Mouse (Mus musculus) MEL (cell line): ENCODE measurements around the gene Pcgf1. TPM values are rescaled to one million over a fixed set of nuclear protein-coding genes. Genes with fewer than 3 reads are reported as not detected.

Experiments used
- DNase-seq: peaks from one replicate; pipeline ENCODE4 v3.0.0; 2011; ENCODE audit warnings: low read depth, low spot score
- H3K27ac ChIP-seq: 2 replicates; pipeline ENCODE4 v1.5.1; 2012; ENCODE audit warnings: low read depth, mild to moderate bottlenecking, control low read depth, low read length, moderate library complexity; ENCODE audit not compliant: control insufficient read depth
- H3K27me3 ChIP-seq, 2 experiments: fragments of 150-350 bp in 1 of 2; sonication (generic) in 1 of 2; 2 replicates each; pipeline ENCODE4 v1.6.1; 2012; ENCODE audit warnings: low read length in 2 of 2, mild to moderate bottlenecking in 2 of 2, improper control_type of control experiment in 1 of 2, moderate library complexity in 1 of 2; ENCODE audit not compliant: insufficient read depth in 2 of 2, control insufficient read depth in 1 of 2
- H3K36me3 ChIP-seq, 2 experiments: 2 replicates each; pipeline ENCODE4 v1.6.1; 2012 to 2014; ENCODE audit warnings: low read length in 2 of 2, improper control_type of control experiment in 1 of 2, inconsistent platforms in 1 of 2, mild to moderate bottlenecking in 1 of 2; ENCODE audit not compliant: insufficient read depth in 2 of 2, control insufficient read depth in 1 of 2
- H3K4me1 ChIP-seq, 2 experiments: fragments of 150-350 bp in 1 of 2; sonication (generic) in 1 of 2; 2 replicates each; pipeline ENCODE4 v1.6.1; 2012; ENCODE audit warnings: low read length in 2 of 2, improper control_type of control experiment in 1 of 2, mild to moderate bottlenecking in 1 of 2; ENCODE audit not compliant: insufficient read depth in 2 of 2, control insufficient read depth in 1 of 2
- H3K4me3 ChIP-seq, 2 experiments: fragments of 150-350 bp in 1 of 2; sonication (generic) in 1 of 2; 2 replicates each; pipeline ENCODE4 v1.5.1; 2012; ENCODE audit warnings: low read depth in 2 of 2, low read length in 2 of 2, mild to moderate bottlenecking in 2 of 2, moderate library complexity in 2 of 2, control low read depth in 1 of 2, improper control_type of control experiment in 1 of 2; ENCODE audit not compliant: control insufficient read depth in 1 of 2, insufficient read depth in 1 of 2
- H3K79me2 ChIP-seq: 2 replicates; pipeline ENCODE4 v1.6.1; 2012; ENCODE audit warnings: mild to moderate bottlenecking, low read length, moderate library complexity; ENCODE audit not compliant: control insufficient read depth, poor library complexity, insufficient read depth
- H3K9ac ChIP-seq: 2 replicates; pipeline ENCODE4 v1.6.1; 2012; ENCODE audit warnings: low read depth, mild to moderate bottlenecking, control low read depth, low read length, moderate library complexity; ENCODE audit not compliant: control insufficient read depth, poor library complexity, severe bottlenecking
- H3K9me3 ChIP-seq: fragments of 150-350 bp; sonication (generic); replicated peaks from 2 replicates; pipeline ENCODE4 v1.6.1; 2012; ENCODE audit warnings: mild to moderate bottlenecking, low read length, improper control_type of control experiment, moderate library complexity; ENCODE audit not compliant: insufficient read depth
- CHD1 ChIP-seq: IDR thresholded peaks from 2 replicates; pipeline ENCODE4 v1.6.1; 2012; ENCODE audit warnings: low read depth, mild to moderate bottlenecking, inconsistent platforms, low read length, improper control_type of control experiment
- ELF1 ChIP-seq: IDR thresholded peaks from 2 replicates; pipeline ENCODE4 v1.6.1; 2014; ENCODE audit warnings: low read depth, mild to moderate bottlenecking, inconsistent platforms, low read length, improper control_type of control experiment, moderate library complexity
- JUND ChIP-seq: IDR thresholded peaks from 2 replicates; pipeline ENCODE4 v1.6.1; 2011; ENCODE audit warnings: low read depth, mild to moderate bottlenecking, improper control_type of control experiment, low read length
- KAT2A ChIP-seq: conservative IDR thresholded peaks from 2 replicates; pipeline ENCODE4 v1.6.1; 2012; ENCODE audit warnings: low read depth, low read length, improper control_type of control experiment, inconsistent platforms
- MAX ChIP-seq: IDR thresholded peaks from 2 replicates; pipeline ENCODE4 v1.6.1; 2011; ENCODE audit warnings: low read length, improper control_type of control experiment
- MAZ ChIP-seq: IDR thresholded peaks from 2 replicates; pipeline ENCODE4 v1.6.1; 2012; ENCODE audit warnings: low read depth, mild to moderate bottlenecking, inconsistent platforms, low read length, improper control_type of control experiment
- MEF2A ChIP-seq: IDR thresholded peaks from 2 replicates; pipeline ENCODE4 v1.6.1; 2014; ENCODE audit warnings: low read depth, mild to moderate bottlenecking, inconsistent platforms, low read length, improper control_type of control experiment; ENCODE audit not compliant: poor library complexity, insufficient replicate concordance, severe bottlenecking; ENCODE audit errors: extremely low read depth
- MXI1 ChIP-seq: IDR thresholded peaks from 2 replicates; pipeline ENCODE4 v1.6.1; 2011; ENCODE audit warnings: mild to moderate bottlenecking, low read depth, low read length, improper control_type of control experiment
- MYB ChIP-seq: IDR thresholded peaks from 2 replicates; pipeline ENCODE4 v1.6.1; 2011; ENCODE audit warnings: mild to moderate bottlenecking, low read depth, low read length, improper control_type of control experiment
- MYC ChIP-seq: IDR thresholded peaks from 2 replicates; pipeline ENCODE4 v1.6.1; 2011; ENCODE audit warnings: low read depth, mild to moderate bottlenecking, low read length, improper control_type of control experiment, moderate library complexity
- NELFE ChIP-seq: IDR thresholded peaks from 2 replicates; pipeline ENCODE4 v1.6.1; 2011; ENCODE audit warnings: low read depth, low read length, improper control_type of control experiment
- NRF1 ChIP-seq: IDR thresholded peaks from 2 replicates; pipeline ENCODE4 v1.6.1; 2014; ENCODE audit warnings: low read depth, mild to moderate bottlenecking, inconsistent platforms, low read length, improper control_type of control experiment, moderate library complexity; ENCODE audit not compliant: poor library complexity, insufficient read depth, severe bottlenecking
- SIN3A ChIP-seq: IDR thresholded peaks from 2 replicates; pipeline ENCODE4 v1.6.1; 2012; ENCODE audit warnings: low read length, improper control_type of control experiment, inconsistent platforms
- TCF12 ChIP-seq: IDR thresholded peaks from 2 replicates; pipeline ENCODE4 v1.6.1; 2014; ENCODE audit warnings: low read depth, mild to moderate bottlenecking, inconsistent platforms, low read length, improper control_type of control experiment, moderate library complexity
- UBTF ChIP-seq: IDR thresholded peaks from 2 replicates; pipeline ENCODE4 v1.6.1; 2012; ENCODE audit warnings: low read depth, mild to moderate bottlenecking, inconsistent platforms, low read length, improper control_type of control experiment, moderate library complexity, borderline replicate concordance; ENCODE audit not compliant: insufficient read depth
- ZKSCAN1 ChIP-seq: IDR thresholded peaks from 2 replicates; pipeline ENCODE4 v1.6.1; 2012; ENCODE audit warnings: low read depth, mild to moderate bottlenecking, inconsistent platforms, low read length, improper control_type of control experiment, moderate library complexity
- polyA plus RNA-seq, 2 experiments: library from polyadenylated mRNA; stranded (reverse) in 1 of 2; unstranded in 1 of 2; fragments of >175 nt in 1 of 2; fragments of >200 nt in 1 of 2; gene quantifications; 2 replicates each; pipeline versions ENCODE4 v1.2.1 to v1.2.4; 2012; ENCODE audit warnings: low replicate concordance in 2 of 2, low read depth in 1 of 2; ENCODE audit not compliant: insufficient read length in 2 of 2, insufficient read depth in 1 of 2, missing spikeins in 1 of 2
- total RNA-seq: library from RNA; depleted of rRNA; stranded (reverse); fragments of 300-350 nt; gene quantifications from 2 replicates; pipeline ENCODE4 v1.2.3, GENCODE M21; 2012

The Pcgf1 gene
- total and polyA plus RNA-seq, 3 experiments: 18.2 to 25.2 TPM; not detected in 1

DNA sequence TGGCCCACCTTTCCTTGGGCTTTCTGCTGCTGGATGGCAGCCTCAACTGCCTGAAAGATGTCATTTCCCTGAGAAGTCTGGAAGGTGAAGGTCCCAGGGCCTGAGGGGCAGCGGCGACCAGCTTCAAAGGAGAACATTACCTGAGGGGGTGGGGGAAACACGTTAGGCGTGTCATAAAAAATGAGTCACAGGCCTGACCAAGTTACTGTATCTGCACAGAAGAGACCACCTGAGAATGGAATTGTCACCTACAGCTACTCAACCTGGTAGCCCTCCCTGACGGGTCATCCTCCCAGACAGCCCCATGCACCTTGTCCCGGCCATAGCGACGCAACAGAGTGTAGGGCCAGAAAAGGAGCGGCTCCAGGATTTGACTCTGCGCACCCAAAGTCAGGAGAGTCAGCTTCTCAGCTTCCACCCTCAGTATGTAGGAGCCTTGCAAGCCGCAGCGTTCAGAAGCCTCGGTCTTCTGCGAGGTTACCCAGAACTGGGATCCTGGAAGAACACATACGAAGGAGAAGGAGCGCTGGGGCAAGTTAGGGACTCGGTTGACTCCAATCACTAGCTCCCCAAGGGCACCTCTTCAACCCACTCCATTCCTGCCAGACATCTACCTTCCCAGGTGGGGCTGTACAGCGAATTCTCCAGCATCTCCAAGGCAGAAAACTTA is 45.6 kb upstream of the Pcgf1 start:
- no peak overlapping the region for H3K27ac ChIP-seq
- H3K4me1 ChIP-seq: peaks cover 0 to 5% of the 10 kb centered on the region in 2 experiments; a peak in 2 of 4 replicates
- H3K27me3 ChIP-seq: no peaks in the 10 kb centered on the region; a peak in 1 of 4 replicates
- TF ChIP-seq ELF1 (no peak), KAT2A (no peak), MAZ (no peak), NRF1 (no peak), NELFE (no peak), ZKSCAN1 (no peak), CHD1 (no peak), SIN3A (no peak), JUND (no peak), TCF12 (no peak), MEF2A (no peak), UBTF (no peak)
- H3K79me2 ChIP-seq: peaks cover 9% of the 10 kb centered on the region
- peaks cover 0 to 4% of the 10 kb centered on the region in 2 experiments; a peak in 2 of 4 replicates for H3K36me3 ChIP-seq
- DNase-seq: no peak
- H3K9ac ChIP-seq: peak overlapping the region; percentile 96
- no peaks in the 10 kb centered on the region for H3K9me3 ChIP-seq
- H3K4me3 ChIP-seq: peak overlapping the region; percentile 94 to 98

DNA sequence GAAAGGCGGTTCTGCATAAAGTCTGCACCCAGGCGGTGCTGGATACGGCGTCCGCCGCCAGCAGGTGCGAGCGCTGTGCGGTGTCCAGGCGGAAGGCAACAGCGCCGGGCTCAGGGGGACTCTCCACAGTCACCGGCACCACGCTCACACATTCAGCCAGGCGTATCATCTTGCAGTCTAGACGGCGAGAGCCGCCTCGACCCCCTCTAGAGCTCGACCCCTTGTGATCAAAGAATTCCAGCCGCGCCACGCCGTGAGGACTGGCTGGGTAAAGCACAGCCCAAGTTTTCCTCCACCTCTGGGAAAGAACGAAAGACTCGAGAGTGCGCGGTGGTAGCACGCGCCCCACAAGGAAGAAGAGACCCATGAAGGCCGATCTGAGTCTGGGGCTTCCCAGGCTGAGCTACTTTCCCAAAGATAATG is 44.9 kb upstream of the Pcgf1 start:
- H3K9me3 ChIP-seq: no peaks in the 10 kb centered on the region
- H3K27ac ChIP-seq: peak overlapping the region; percentile 56
- peaks cover 0 to 5% of the 10 kb centered on the region in 2 experiments; a peak in 2 of 4 replicates for H3K4me1 ChIP-seq
- peak overlapping the region; percentile 94 to 98 for H3K4me3 ChIP-seq
- TF ChIP-seq MYC: no peak
- TF ChIP-seq MAX: 0 out of 2 replicates have a peak, but pooled peaks have one; percentile 16
- 0 out of 2 replicates have a peak, but pooled peaks have one; percentile 28 for TF ChIP-seq UBTF
- TF ChIP-seq TCF12: no peak
- peak; percentile 74 for TF ChIP-seq MXI1
- no peak for TF ChIP-seq MYB
- peak; percentile 62 for DNase-seq
- H3K79me2 ChIP-seq: peaks cover 9% of the 10 kb centered on the region
- peak overlapping the region; percentile 96 for H3K9ac ChIP-seq
- H3K36me3 ChIP-seq: peaks cover 0 to 4% of the 10 kb centered on the region in 2 experiments; a peak in 2 of 4 replicates
- H3K27me3 ChIP-seq: no peaks in the 10 kb centered on the region; a peak in 1 of 4 replicates
